Mouse (Mus musculus) stomach, embryonic 15.5 days (tissue): ENCODE results near the gene Psma5. TPM values are rescaled to one million over a fixed set of nuclear protein-coding genes. Genes with fewer than 3 reads are reported as not detected.
"Not testable (repeated sequence)": the region's sequence is repeated elsewhere in the genome, so short reads cannot be mapped to it uniquely, and the experiment has no call there.

Experiments
- ATAC-seq: fragments of 200-750 bp; cut with Nextera tagmentation; 2 replicates; pipeline ENCODE4 v1.8.0; 2017; ENCODE audit warnings: low read depth, moderate number of reproducible peaks, moderate TSS enrichment; ENCODE audit not compliant: insufficient read depth, low FRiP score
- H3K27ac ChIP-seq: fragments of 300-500 bp; sonication (generic); 2 replicates; pipeline ENCODE4 v1.5.1; 2015; ENCODE audit warnings: mild to moderate bottlenecking, inconsistent platforms
- H3K27me3 ChIP-seq: fragments of 300-500 bp; sonication (generic); replicated peaks from 2 replicates; pipeline ENCODE4 v1.6.1; 2015; ENCODE audit warnings: inconsistent platforms
- H3K36me3 ChIP-seq: fragments of 300-500 bp; sonication (generic); 2 replicates; pipeline ENCODE4 v1.6.1; 2015; ENCODE audit warnings: inconsistent platforms
- H3K4me1 ChIP-seq: fragments of 300-500 bp; sonication (generic); 2 replicates; pipeline ENCODE4 v1.6.1; 2015; ENCODE audit warnings: inconsistent platforms
- H3K4me2 ChIP-seq: fragments of 300-500 bp; sonication (generic); 2 replicates; pipeline ENCODE4 v1.6.1; 2015; ENCODE audit warnings: mild to moderate bottlenecking, inconsistent platforms
- H3K4me3 ChIP-seq: fragments of 300-500 bp; sonication (generic); replicated peaks from 2 replicates; pipeline ENCODE4 v1.5.1; 2015; ENCODE audit warnings: inconsistent platforms
- H3K9ac ChIP-seq: fragments of 300-500 bp; sonication (generic); 2 replicates; pipeline ENCODE4 v1.6.1; 2015; ENCODE audit warnings: inconsistent platforms
- H3K9me3 ChIP-seq: fragments of 300-500 bp; sonication (generic); 2 replicates; pipeline ENCODE4 v1.6.1; 2016; ENCODE audit warnings: inconsistent platforms
- WGBS: fragments of 180-500 bp; shearing (Covaris S2); methylation state at CpG from one replicate; pipeline ENCODE4 v1.1.7; 2015; 5-methylcytosine and 5-hydroxymethylcytosine counted together
- polyA plus RNA-seq: library from polyadenylated mRNA; unstranded; fragments of >200 nt; fragmentation: Nextera tagmentation; extraction: Ambion mirVana; gene quantifications from 2 replicates; pipeline ENCODE4 v1.2.1, GENCODE M21; 2015

The Psma5 gene
- polyA plus RNA-seq, 1 experiment from 2014 or later: 254 TPM

GRCm38 (mm10) chr3:108226558-108227350 lies 30.0 kb upstream of the Psma5 start, which contains the start of gene Sypl2:
TSS of gene Sypl2 (minus strand) at chr3:108226648.
- Histone ChIP-seq H3K4me2 (peak within 1 kb of the TSS; percentile 74), H3K27ac (no peak within 1 kb of the TSS), H3K9me3 (no peaks in the 10 kb centered on the region), H3K27me3 (peaks cover 43% of the 10 kb centered on the region), H3K4me1 (peaks cover 10% of the 10 kb centered on the region; the same call in 1 of the 2 replicates), H3K9ac (no peak within 1 kb of the TSS), H3K36me3 (no peaks in the 10 kb centered on the region), H3K4me3 (peak within 1 kb of the TSS; percentile 42)
- WGBS: 6% methylated on average over 44 of the region's 44 CpGs
- 0 out of 2 replicates have a peak, but pooled peaks have one; percentile 18 for ATAC-seq

- H3K27ac ChIP-seq: no peak overlapping the region
- no peaks in the 10 kb centered on the region for H3K36me3 ChIP-seq
- peaks cover 10% of the 10 kb centered on the region; the same call in 1 of the 2 replicates for H3K4me1 ChIP-seq
- H3K27me3 ChIP-seq: peaks cover 43% of the 10 kb centered on the region
- ATAC-seq: no peak
- 68% methylated on average over 2 of the region's 2 CpGs for WGBS
- H3K4me3 ChIP-seq: no peak overlapping the region
- no peak overlapping the region for H3K9ac ChIP-seq
- no peak overlapping the region for H3K4me2 ChIP-seq
- no peaks in the 10 kb centered on the region for H3K9me3 ChIP-seq
These were observed 29.2 kb upstream of the Psma5 start for GRCm38 (mm10) chr3:108227521-108227920.

- H3K4me3 ChIP-seq: no peak overlapping the region
- H3K36me3 ChIP-seq: no peaks in the 10 kb centered on the region
- no peak overlapping the region for H3K4me2 ChIP-seq
- no peak overlapping the region for H3K27ac ChIP-seq
- no peaks in the 10 kb centered on the region for H3K9me3 ChIP-seq
- 75% methylated on average over 4 of the region's 4 CpGs for WGBS
- no peak overlapping the region for H3K9ac ChIP-seq
- H3K27me3 ChIP-seq: peaks cover 9% of the 10 kb centered on the region
- no peak for ATAC-seq
- H3K4me1 ChIP-seq: 0 out of 2 replicates have a peak, but pooled peaks cover 2% of the 10 kb centered on the region
These were observed 25.1 kb upstream of the Psma5 start for GRCm38 (mm10) chr3:108231646-108232045.

- not testable (repeated sequence) for H3K36me3 ChIP-seq, H3K4me1 ChIP-seq, H3K4me3 ChIP-seq, H3K27ac ChIP-seq, ATAC-seq, H3K4me2 ChIP-seq, H3K9me3 ChIP-seq, H3K27me3 ChIP-seq, H3K9ac ChIP-seq
- 77% methylated on average over 4 of the region's 4 CpGs for WGBS
These were observed 19.1 kb upstream of the Psma5 start for GRCm38 (mm10) chr3:108237474-108238102.

GRCm38 (mm10) chr3:108241243-108241839 lies 15.4 kb upstream of the Psma5 start:
- no peak overlapping the region for H3K4me3 ChIP-seq
- no peak for ATAC-seq
- H3K27ac ChIP-seq: no peak overlapping the region
- no peaks in the 10 kb centered on the region for H3K4me1 ChIP-seq
- no peak overlapping the region for H3K9ac ChIP-seq
- H3K4me2 ChIP-seq: no peak overlapping the region
- H3K27me3 ChIP-seq: no peaks in the 10 kb centered on the region
- WGBS: 90% methylated on average over 3 of the region's 3 CpGs
- H3K36me3 ChIP-seq: no peaks in the 10 kb centered on the region
- no peaks in the 10 kb centered on the region for H3K9me3 ChIP-seq

GRCm38 (mm10) chr3:108246857-108247256 lies 9.9 kb upstream of the Psma5 start:
- no peak overlapping the region for H3K4me2 ChIP-seq
- H3K27me3 ChIP-seq: no peaks in the 10 kb centered on the region
- H3K9me3 ChIP-seq: no peaks in the 10 kb centered on the region
- H3K4me3 ChIP-seq: no peak overlapping the region
- H3K9ac ChIP-seq: no peak overlapping the region
- H3K36me3 ChIP-seq: no peaks in the 10 kb centered on the region
- 92% methylated on average over 2 of the region's 2 CpGs for WGBS
- ATAC-seq: no peak
- H3K4me1 ChIP-seq: no peaks in the 10 kb centered on the region
- H3K27ac ChIP-seq: no peak overlapping the region

- Histone ChIP-seq H3K27ac (no peak overlapping the region), H3K36me3 (peaks cover 4% of the 10 kb centered on the region; the same call in 1 of the 2 replicates), H3K4me1 (peaks cover 8% of the 10 kb centered on the region; the same call in 1 of the 2 replicates), H3K27me3 (no peaks in the 10 kb centered on the region), H3K9ac (peak overlapping the region; percentile 92), H3K4me3 (peak overlapping the region; percentile 96), H3K4me2 (peak overlapping the region; percentile 75), H3K9me3 (no peaks in the 10 kb centered on the region)
- no peak for ATAC-seq
- 60% methylated on average over 3 of the region's 3 CpGs for WGBS
These were observed 1.2 kb downstream of the Psma5 start for GRCm38 (mm10) chr3:108257831-108258500.

- H3K9ac ChIP-seq: no peak overlapping the region
- no peak overlapping the region for H3K4me2 ChIP-seq
- peaks cover 8% of the 10 kb centered on the region; the same call in 1 of the 2 replicates for H3K4me1 ChIP-seq
- H3K4me3 ChIP-seq: no peak overlapping the region
- WGBS: 71% methylated on average over 3 of the region's 3 CpGs
- ATAC-seq: no peak
- no peak overlapping the region for H3K27ac ChIP-seq
- H3K27me3 ChIP-seq: no peaks in the 10 kb centered on the region
- no peaks in the 10 kb centered on the region for H3K9me3 ChIP-seq
- H3K36me3 ChIP-seq: peaks cover 8% of the 10 kb centered on the region; the same call in 1 of the 2 replicates
These were observed 2.6 kb downstream of the Psma5 start for GRCm38 (mm10) chr3:108259319-108259718.

- not testable (repeated sequence) for H3K4me3 ChIP-seq, H3K27me3 ChIP-seq, H3K4me2 ChIP-seq, ATAC-seq, H3K27ac ChIP-seq, H3K4me1 ChIP-seq, H3K9me3 ChIP-seq, H3K9ac ChIP-seq
- H3K36me3 ChIP-seq: peaks cover 13% of the 10 kb centered on the region; the same call in 1 of the 2 replicates
- WGBS: 77% methylated on average over 5 of the region's 5 CpGs
These were observed 22.8 kb downstream of the Psma5 start for GRCm38 (mm10) chr3:108279495-108279894.

- Histone ChIP-seq H3K36me3 (no peaks in the 10 kb centered on the region), H3K9ac (no peak overlapping the region), H3K4me1 (peaks cover 25% of the 10 kb centered on the region), H3K4me3 (peak overlapping the region; percentile 85; the same call in 1 of the 2 replicates), H3K9me3 (no peaks in the 10 kb centered on the region), H3K27me3 (no peaks in the 10 kb centered on the region), H3K27ac (peak overlapping the region; percentile 84), H3K4me2 (peak overlapping the region; percentile 97)
- WGBS: 15% methylated on average over 12 of the region's 12 CpGs
- no peak for ATAC-seq
These were observed 25.9 kb downstream of the Psma5 start for GRCm38 (mm10) chr3:108282401-108283240.

- ATAC-seq: no peak
- WGBS: 10% methylated on average over 6 of the region's 6 CpGs
- peaks cover 31% of the 10 kb centered on the region for H3K4me1 ChIP-seq
These were observed 26.5 kb downstream of the Psma5 start for GRCm38 (mm10) chr3:108283241-108283561.

More at GRCm38 (mm10) chr3:108283241-108283561, 26.5 kb downstream of the Psma5 start:
- Histone ChIP-seq H3K36me3 (no peaks in the 10 kb centered on the region), H3K4me2 (peak overlapping the region; percentile 97), H3K9ac (peak overlapping the region; percentile 34; the same call in 1 of the 2 replicates), H3K9me3 (no peaks in the 10 kb centered on the region), H3K27ac (peak overlapping the region; percentile 84), H3K27me3 (no peaks in the 10 kb centered on the region), H3K4me3 (peak overlapping the region; percentile 85)
